Mouse (Mus musculus) thymus, postnatal 4 days (tissue): ENCODE data around the gene Fkbp9.
A peak's percentile ranks its signal among the peaks of the same experiment; 100 is the strongest.
"Not testable (repeated sequence)": the region's sequence is repeated elsewhere in the genome, so short reads cannot be mapped to it uniquely, and the experiment has no call there.

Experiments used
- DNase-seq: peaks from one replicate; pipeline ENCODE4 v3.0.0; 2021

Gene Fkbp9

DNA sequence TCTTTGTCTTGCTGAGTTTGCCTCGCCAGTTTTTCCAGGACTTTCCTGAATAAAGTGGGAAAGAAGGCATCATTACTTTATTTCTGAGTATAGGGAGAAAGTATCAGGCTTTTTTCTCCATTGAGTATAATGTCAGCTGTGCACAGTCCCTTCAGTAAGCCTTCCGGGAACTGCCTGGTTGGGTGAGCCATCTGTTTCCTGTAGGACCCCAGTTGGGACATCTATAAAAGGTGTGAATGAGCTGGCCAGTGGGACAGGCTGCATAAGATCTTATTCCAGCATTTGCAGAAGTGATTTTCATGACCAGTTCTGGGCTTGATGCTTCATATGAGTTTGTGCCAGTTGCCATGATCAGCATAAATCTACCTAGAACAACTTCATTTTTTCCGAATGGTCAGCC is 11.4 kb downstream of the Fkbp9 start:
- no peak for DNase-seq

DNA sequence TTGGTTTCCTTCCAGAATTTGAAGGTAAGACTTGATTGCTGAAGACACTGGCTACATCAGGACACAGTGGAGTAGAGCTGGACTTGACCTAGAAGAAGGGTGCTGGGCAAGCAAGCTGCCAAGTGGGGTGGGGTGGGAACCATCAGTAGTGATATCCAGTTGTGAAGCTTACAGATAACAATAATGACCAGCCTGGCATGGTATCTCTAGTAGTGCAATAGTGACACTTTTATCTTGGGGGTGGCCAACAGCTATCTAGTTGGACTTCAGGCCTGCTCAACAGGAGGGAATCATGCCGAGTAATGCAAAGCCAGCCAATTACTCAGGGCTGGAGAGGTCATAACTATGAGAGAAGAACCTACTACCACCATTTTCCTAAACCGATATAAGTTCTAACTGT is 12.5 kb downstream of the Fkbp9 start:
- no peak for DNase-seq

DNA sequence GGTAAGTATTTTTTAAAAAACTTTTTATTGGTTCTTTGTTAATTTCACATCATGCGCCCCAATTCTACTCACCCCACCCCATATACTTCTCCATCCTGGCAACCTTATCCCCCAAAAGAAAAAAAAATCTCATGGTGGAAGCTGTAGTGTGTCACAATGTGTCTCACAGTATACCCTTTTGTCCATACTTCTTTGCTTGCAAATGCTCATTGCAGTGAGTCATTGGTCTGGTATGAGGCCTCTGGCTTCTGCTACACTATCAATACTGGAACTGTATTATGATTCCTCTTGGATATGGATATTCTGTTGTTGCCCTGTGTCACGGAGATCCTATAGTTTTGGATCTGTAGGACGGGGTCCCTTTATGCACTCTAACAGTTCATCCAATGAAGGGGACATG is 17.1 kb downstream of the Fkbp9 start:
- DNase-seq, result no peak

DNA sequence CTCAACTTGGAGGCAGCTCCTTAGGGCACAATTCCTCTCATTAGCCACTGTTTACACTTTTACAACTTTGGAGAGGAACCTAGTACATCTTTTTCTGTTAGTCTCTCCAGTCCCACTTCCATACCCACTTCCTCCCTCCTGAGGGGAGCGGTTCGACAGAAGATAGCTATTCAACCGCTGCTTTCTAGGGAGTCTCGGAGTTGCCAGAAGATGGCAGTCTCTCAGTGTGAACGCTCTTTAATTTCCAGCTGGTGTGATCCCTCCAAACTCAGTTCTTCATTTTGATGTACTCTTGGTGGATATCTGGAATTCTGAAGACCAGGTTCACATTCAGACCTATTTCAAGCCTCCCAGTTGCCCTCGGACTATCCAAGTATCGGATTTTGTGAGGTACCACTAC is 18.5 kb downstream of the Fkbp9 start:
- no peak for DNase-seq

DNA sequence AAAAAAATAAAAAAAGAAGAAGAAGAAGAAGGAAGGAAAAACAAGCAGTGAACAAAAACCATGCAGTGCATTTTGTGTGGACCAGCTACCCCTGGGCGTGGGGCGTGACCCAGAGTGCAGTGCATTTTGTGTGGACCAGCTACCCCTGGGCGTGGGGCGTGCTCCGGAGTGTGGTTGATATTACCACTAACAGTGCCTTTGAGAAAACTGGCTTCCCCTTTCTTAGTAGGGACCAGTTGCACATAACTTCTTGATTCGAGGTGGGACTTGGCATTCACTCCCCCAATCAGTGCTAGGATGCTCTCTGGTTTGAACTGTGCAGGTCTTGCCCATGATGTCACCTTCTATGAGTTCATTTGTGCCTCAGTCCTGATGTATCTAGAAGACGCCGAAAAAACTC is 22.9 kb downstream of the Fkbp9 start:
- no peak for DNase-seq

DNA sequence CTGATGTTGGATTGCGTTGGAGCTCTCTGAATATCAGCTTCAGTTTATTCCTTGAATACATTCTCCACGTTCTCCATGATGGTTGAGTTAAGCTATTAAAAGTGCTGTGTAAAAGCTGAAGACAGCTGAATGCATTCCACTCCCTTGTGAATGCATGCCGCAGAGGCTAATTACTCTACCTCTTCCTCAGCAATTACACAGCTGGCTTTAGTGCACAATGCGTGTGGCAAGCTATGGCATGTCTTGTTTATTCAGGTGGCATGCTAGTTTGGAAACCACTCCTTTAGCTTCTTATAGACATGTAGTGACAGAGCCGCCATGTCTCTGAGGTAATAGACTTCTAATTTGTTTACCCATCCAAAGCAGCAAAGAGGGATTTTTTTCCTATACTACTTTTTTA is 24.9 kb downstream of the Fkbp9 start:
- no peak for DNase-seq

DNA sequence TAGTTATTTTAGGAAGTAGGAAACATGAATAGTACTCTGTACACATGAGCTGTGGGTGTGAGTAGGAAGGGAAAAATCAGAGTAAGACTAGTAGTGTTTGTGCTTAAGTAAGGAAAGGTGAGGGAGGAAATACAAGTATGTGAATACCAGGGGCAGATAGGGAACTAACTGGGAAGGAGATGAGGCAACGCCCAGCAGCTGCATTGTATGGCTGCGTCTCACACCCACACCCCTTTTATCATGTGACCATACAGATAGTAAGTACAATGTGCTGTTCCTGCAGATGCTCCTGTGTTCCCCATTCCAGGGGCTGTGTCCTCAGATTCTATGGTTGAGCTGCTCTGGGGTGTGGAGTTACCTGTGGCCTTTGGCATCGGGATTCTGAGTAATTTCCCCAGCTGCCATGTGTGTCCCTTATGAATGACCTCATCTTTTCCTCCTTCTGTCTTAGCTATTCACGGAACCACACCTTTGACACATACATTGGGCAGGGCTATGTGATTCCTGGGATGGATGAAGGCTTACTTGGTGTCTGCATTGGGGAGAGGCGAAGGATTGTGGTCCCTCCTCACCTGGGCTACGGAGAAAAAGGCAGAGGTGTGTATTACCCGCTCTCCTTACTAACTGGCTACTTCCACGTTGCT is 28.5 kb downstream of the Fkbp9 start:
- no peak for DNase-seq

DNA sequence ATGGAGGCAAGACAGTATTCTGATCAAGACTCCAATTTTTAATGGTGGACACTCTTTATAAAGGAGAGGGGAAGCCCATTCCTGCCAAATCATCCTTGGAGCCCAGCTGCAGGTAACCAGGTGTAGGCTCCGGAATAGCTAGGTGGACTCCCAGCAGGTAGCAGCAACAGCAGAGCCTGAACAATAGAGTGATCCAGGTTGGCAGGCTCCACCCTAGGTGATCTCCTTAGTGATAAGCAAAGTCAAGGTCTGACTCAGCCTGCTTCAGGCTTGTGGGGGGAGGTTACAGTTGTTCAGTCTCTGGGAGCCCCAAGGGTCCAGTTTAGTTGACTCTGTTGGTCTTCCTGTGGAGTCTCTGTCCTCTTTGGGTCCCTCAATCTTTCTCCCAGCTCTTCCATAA is 35.0 kb downstream of the Fkbp9 start:
- DNase-seq, result not testable (repeated sequence)

DNA sequence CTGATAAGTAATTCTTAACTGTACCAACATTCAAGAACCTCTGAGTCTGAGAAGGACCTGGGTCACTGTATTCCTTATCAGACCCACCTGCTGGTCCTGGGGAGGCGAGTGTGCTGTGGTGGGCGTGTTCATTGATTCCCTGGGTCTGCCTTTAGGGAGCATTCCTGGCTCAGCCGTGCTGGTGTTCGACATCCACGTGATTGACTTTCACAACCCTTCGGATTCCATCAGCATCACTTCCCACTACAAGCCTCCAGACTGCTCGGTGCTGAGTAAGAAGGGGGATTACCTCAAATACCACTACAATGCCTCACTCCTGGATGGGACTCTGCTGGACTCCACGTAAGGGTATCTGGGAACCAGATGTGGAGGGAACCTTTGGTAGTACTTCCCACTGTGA is 36.7 kb downstream of the Fkbp9 start:
- no peak for DNase-seq

DNA sequence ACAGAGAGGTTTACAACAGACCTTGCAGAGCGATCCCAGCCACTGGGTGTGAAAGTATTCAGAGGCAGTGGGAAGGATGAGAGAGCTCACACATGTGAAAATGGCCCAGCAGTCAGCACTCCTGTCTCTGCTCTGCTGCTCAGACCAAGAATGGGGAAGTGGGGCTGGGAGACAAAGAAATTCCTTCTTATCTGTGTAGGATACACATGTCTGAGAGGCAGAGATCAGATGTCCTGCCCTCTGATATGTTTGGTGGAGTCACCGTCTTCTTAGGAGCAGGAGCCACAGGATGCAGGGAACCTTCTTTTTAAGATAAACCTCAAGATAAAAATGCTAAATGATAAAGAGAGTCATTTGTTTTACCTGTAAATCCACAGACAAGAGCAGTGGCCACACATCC is 38.2 kb downstream of the Fkbp9 start:
- no peak for DNase-seq

DNA sequence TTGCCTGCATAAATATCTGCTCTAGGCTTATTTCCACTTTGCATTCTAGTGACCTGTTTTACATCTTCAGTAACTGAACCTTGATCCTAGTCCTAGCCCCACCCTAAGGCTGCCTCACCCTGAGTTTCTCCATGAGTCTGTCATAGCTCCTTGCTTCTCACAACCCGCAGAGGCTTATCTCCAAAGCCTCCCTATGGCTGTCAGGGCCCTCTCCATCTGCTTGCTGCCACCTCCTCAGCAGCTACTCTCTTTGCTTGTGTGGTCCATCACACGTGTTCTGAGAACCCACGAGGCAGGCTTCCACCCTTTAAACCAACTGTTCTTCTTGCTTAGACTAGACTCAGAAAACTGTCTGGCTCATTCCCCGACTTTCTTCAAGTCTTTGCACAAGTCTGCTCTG is 45.0 kb downstream of the Fkbp9 start:
- DNase-seq, result no peak

DNA sequence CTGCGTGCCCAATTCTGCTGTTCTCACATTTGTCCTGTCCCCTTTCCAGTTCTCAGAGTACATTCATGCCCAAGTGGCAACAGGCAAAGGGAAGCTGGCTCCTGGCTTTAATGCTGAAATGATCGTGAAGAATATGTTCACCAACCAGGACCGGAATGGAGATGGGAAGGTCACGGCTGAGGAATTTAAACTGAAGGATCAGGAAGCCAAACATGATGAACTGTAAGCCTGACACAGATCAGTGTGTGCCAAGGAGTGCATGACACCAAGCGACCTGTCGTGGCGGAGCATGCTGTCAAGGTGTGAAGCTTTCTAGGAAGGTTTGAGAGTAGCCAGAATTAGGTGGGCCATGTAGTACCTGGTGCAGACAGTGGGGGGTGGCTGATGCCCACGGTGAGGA is 46.1 kb downstream of the Fkbp9 start:
- DNase-seq, result peak; percentile 27

DNA sequence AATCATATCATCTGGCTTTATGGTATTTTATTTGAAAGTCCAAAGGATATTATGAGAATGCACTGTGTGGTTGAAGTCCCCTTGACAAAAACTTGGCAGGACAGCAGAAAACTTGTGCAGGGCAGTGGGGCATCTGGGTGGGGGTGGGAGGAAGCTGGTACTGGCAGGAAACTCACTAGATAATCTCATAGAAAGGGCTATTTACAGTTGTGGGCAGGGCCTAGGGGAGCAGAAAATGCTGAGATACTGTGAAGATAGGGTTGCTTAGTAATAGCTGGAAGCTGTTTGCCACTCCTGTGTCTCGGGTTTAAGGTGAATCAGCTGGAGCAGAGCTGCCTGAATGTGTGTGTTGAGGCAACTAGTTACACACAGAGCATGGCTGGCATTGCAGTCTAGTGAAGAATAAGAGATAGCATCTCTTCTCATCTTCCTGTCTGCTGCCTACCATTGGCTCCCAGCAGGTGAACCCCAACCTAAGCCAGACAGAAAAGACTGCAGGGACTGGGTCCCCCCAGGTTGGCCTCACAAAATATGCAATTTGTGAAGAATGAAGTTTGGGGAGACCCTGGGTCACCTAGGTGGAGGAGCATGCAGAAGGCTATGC is 47.6 kb downstream of the Fkbp9 start:
- no peak for DNase-seq

DNA sequence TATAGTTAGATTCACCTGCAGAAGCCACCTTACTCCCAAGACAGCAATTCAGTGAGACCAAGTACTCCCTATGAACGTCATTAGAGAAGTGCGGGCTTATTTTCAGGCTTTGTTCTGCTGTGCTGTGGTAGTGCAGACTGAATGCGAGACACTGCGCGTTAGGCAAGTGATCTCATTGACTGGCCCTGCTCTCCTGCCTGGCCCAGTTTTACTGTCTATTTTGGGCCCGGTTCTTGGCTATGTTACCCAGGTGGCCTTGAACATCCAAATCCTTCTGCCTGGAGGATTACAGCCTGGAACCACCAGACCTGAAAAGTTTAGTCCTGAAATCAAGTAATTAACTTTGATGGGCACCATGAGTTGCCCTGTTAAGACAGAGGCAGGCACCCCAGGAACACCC is 56.7 kb downstream of the Fkbp9 start:
- DNase-seq, result no peak

DNA sequence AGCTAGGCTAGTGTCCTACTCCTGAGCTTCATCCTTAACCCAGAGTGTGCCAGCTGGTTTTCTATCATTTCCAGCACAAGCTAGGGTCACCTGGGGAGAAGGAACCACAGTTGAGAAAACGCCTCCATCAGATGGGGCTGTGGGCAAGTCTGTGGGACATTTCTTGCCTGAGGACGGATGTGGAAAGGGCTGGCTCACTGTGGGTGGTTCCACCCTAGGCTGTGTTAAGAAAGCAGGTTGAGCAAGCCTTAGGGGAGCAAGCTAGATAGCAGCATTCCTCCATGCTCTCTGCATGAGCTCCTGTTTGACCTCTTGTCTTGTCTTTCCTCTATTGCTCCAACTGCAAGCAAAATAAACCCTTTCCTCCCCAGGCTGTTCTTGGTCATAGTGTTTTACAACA is 58.9 kb downstream of the Fkbp9 start:
- no peak for DNase-seq

DNA sequence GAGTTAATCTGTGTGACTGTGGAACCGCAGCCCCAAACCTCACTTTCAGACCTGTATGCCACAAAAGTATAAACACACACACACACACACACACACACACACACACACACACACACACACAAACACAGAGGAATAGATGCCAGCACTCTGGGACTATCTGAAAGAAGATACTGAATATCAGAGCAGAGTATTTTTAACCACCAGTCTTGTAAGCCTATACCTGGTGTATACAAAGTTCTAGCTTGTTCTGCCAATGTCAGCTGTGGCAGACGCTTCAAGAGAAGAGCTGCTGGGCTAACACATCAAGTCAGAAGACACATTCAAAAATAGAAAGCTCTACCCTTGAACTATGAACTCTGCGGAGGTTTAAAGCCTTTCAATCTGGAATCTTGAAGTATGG is 67.7 kb downstream of the Fkbp9 start:
- DNase-seq, result no peak

DNA sequence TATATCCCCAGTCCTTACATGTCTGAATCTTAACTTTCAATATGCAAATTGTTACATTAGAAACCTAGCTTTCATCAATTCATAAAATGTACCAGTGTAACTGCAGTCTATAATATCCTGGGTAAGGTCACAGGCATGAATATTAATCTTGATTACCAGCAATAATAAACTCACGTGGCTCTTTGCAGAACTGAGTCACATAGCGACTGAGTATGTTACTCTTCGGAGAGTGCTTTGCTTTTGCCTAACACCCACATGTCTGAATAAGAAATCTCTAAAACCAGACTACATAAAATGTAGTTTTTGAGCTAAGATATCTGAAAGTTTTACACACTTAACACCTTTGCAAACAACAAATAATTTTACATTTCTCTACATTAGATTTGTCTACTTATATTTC is 69.5 kb downstream of the Fkbp9 start:
- DNase-seq, result no peak

DNA sequence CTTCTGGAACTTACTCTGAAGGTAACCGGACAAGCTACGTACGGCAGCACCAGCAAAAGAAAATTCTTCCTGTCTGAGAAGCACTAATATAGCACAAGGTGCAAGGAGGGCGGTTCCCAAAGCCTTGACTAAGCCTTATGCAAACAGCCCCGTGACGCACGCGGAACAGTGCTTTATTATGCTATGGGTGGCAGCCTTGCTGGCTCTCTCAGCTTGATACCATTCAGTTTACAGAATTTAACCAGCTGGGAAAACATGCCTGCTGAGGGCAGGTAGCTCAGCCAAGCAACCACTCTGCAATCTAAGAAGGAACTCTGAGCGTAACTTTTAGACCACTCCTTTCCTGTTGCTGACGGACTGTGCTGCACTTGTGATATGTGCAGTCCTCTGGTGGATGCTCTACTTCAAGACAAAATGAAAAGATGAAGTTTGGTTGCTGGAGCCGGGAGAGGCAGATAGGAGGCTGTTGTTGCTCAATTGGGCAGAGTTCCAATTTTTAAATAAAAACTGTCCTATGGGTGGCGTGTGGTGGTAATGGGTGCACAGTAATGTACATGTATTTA is 70.0 kb downstream of the Fkbp9 start:
- peak; percentile 62 for DNase-seq

DNA sequence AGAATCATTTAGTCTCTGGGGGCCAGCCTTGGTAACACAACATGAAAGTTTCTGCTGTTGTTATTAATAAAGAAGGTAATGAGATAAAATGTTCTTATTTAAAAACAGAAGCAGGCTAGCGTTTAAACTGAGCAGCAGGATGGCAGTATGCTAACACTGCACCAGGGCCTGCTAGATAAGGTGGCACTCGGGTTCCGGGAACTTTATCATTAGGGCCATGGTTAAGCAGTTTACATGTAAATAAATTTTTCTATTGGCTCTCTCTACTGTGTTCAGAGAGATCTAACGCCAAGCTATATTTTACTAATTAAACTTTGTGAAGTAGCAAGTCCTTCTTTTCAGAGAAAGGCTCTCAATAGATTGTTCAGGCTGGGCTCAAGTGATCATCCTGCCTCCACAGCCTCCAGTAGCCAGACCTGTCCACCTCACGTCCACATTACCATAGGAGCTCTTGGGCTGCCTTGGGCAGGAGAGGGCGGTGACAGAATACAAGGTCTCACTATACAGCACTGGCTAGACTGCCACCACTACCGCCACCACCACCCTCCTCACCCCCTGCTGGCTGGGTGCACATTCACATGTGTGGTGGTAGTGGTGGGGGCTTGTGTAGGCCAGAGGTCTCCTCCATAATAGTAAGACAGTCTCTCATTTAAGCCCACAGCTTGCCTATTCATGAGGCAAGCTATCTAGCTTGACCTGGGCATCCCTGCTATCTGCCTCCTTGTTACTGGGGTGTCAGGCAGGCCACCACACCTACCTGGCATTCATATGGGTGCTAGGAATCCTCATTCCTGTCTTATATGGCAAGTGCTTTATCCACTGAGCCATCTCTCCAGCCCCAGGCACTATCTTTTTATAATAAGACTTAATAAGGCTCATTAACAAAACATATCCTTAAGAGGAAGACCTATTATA is 71.0 kb downstream of the Fkbp9 start:
- DNase-seq, result peak; percentile 31

DNA sequence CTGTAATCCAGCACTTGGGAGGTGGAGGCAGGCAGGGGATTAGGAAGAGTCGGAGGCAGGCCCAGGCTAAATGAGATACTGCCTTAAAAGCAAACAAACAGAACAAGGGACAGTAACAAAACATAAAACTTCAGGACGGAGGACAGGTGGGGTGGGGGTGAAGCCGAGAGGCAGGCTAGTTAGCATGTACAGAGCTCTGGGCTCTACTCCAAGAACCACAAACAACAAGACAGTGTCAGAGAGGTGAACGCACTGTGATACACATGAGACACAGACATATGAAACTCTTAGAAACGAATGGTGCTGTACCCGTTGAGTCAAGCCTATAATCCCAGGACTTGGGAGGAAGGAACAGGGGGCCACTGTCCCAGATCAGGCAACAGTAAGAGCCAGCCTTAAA is 72.0 kb downstream of the Fkbp9 start:
- DNase-seq, result no peak

DNA sequence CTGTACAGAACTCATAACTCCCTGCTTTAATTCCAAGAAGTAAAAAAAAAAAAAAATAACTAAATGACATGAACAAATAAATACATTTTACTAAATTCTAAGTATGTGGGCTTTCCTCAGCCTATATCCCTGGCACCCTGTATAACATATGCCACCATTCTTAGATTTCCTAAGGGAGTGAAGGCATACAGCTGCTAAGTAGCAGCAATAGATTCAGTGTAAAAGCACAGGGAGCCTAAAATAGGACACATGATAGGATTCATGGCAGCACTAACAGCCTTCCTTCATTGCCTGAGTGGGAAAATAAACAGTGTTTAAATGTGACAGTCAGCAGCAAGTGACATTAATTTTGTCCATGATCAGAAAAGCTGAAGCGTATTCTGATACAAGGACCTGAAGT is 72.5 kb downstream of the Fkbp9 start:
- no peak for DNase-seq

DNA sequence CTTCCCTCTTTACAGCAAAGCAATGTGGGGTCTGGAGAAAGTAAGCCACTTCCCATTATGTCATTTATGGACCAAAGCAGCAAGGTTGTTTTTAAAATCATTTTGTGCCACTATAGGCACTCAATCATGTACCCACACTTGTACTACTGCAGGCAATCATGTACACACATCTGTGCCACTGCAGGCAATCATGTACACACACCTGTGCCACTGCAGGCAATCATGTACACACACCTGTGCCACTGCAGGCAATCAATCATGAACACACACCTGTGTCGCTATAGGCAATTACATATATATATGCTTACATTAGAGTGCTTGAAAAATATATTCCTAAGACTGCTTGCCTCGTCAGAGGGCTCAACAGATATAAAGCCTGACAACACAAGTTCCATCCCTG is 73.1 kb downstream of the Fkbp9 start:
- no peak for DNase-seq

DNA sequence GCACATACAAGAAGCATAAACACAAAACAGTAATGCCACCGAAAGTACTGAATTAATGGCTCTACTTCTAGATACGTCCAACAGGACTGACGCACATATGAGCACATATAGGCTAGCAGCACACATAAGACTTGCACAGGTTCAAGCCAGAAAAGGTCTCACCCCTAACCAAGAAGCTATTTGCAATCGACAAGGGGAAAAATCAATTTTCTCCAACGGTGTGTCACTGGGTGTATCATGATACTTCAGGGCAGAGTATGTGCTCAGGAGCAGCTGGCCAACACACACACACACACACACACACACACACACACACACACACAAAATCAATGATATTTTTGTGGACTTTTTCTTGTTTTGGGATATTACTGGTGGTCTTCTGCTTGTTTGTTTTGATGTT is 73.6 kb downstream of the Fkbp9 start:
- DNase-seq, result no peak
